Comparison of ENCODE assay signal across 19 mouse cellular contexts in the genomic region with DNA sequence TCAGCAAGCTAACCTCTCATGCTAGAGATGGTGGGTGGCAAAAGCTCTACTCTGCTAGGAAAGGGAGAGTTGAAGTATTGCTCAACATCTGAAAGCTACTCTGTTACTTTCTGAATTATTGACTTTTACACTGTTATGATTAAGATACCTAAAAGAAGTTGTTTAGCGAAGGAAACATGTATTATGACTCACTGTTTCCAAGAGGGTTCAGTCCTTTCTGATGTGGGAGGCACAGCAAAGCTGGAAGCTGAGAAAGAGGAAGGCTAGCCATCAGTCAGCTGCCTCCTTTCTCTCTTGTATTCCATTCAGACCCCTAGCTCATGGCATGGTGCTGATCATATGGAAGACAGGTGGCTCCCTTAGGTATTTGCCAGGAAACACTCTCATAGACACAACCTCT.
DNase-seq lines count a peak whose midpoint lies in the region; ATAC-seq lines count a peak whose summit lies in the region.
"Had no signal": no experiment of that assay in that cellular context is flagged by ENCODE, and none has a peak within 500 bp of the region (broad histone marks: within the 10 kb centered on the region; RNA-seq: fewer than 3 reads in every experiment).

No protein-coding gene starts in this region.

- ATAC-seq in megakaryocyte, adult 5-6 weeks (ENCODE audit: poor library complexity, severe bottlenecking) = peak; percentile 51
- ATAC-seq in inflammation-experienced regulatory T-cells, adult 6 months = no peak
- ATAC-seq: forebrain, postnatal 0 days; midbrain, embryonic 16.5 days had no signal

- DNase-seq in lung, postnatal 25 days (ENCODE audit: low spot score) = peak; percentile 8
- DNase-seq in lung, postnatal 4 days = no peak
- DNase-seq in brain, adult 2 months (ENCODE audit: low read depth, low spot score) = peak; percentile 29
- no peak for DNase-seq in urinary bladder, postnatal 4 days (ENCODE audit: low spot score in 2 of 2)
- no peak for DNase-seq in cerebellum, adult 11-12 months
- DNase-seq: adrenal gland, adult 8-10 months; B cell, adult 2 months; cerebellum, adult 9-10 months; cerebellum, postnatal 36 days; embryo, embryonic 11 days; forebrain, postnatal 0 days; gastrocnemius, postnatal 25 days; heart, adult 18-20 months; kidney, adult 18-20 months; kidney, postnatal 36 days; spleen, adult 18-20 months had no signal

Comparison
In these comparisons a context has a peak if more than half of its experiments do, and no peak if none do; other contexts are left out.
1. DNase-seq: peak in lung, postnatal 25 days (single experiment) and brain, adult 2 months (single experiment); none in lung, postnatal 4 days (0 of 2), urinary bladder, postnatal 4 days (0 of 2) and cerebellum, adult 11-12 months (single experiment).